Mouse (Mus musculus) gastrocnemius, adult 18-20 months (tissue): ENCODE results near the gene Cdpf1. TPM values are rescaled to one million over a fixed set of nuclear protein-coding genes. Genes with fewer than 3 reads are reported as not detected.
A peak's percentile ranks its signal among the peaks of the same experiment; 100 is the strongest.
"Not testable (repeated sequence)": the region's sequence is repeated elsewhere in the genome, so short reads cannot be mapped to it uniquely, and the experiment has no call there.

Experiments used
- DNase-seq: peaks from one replicate; pipeline ENCODE4 v3.0.0; 2021; ENCODE audit warnings: low spot score
- total RNA-seq, 2 experiments: library from RNA; stranded (reverse); gene quantifications; 2 replicates each; pipeline ENCODE4 v1.2.3; 2021

The Cdpf1 gene
- total RNA-seq, 2 experiments from 2014 or later = 51.8 to 60.2 TPM

- no peak for DNase-seq
These were observed 2.4 kb downstream of the Cdpf1 start for GRCm38 (mm10) chr15:85809091-85809490.

GRCm38 (mm10) chr15:85808434-85808833 is 3.1 kb downstream of the Cdpf1 start:
- DNase-seq = no peak

GRCm38 (mm10) chr15:85808031-85808430 is 3.5 kb downstream of the Cdpf1 start:
- no peak for DNase-seq

- no peak for DNase-seq
These were observed 4.1 kb downstream of the Cdpf1 start for GRCm38 (mm10) chr15:85807404-85807803.

- no peak for DNase-seq
These were observed 4.6 kb downstream of the Cdpf1 start for GRCm38 (mm10) chr15:85806886-85807285.

GRCm38 (mm10) chr15:85802931-85803330 is 8.6 kb downstream of the Cdpf1 start:
- no peak for DNase-seq

GRCm38 (mm10) chr15:85798676-85799075 is 12.8 kb downstream of the Cdpf1 start:
- DNase-seq = peak; percentile 45

GRCm38 (mm10) chr15:85795516-85795915 is 16.0 kb downstream of the Cdpf1 start:
- DNase-seq = no peak

- DNase-seq = no peak
These were observed 18.7 kb downstream of the Cdpf1 start for GRCm38 (mm10) chr15:85792819-85793218.

GRCm38 (mm10) chr15:85791449-85791848 is 20.0 kb downstream of the Cdpf1 start:
- DNase-seq = no peak

- no peak for DNase-seq
These were observed 22.9 kb downstream of the Cdpf1 start for GRCm38 (mm10) chr15:85788633-85789032.

- DNase-seq = no peak
These were observed 23.4 kb downstream of the Cdpf1 start for GRCm38 (mm10) chr15:85788051-85788450.

GRCm38 (mm10) chr15:85787482-85787881 is 24.0 kb downstream of the Cdpf1 start:
- DNase-seq = no peak

GRCm38 (mm10) chr15:85786711-85787110 is 24.8 kb downstream of the Cdpf1 start:
- DNase-seq = no peak

- no peak for DNase-seq
These were observed 27.2 kb downstream of the Cdpf1 start for GRCm38 (mm10) chr15:85784341-85784740.

GRCm38 (mm10) chr15:85783146-85783545 is 28.4 kb downstream of the Cdpf1 start:
- DNase-seq = no peak

GRCm38 (mm10) chr15:85778891-85779290 is 32.6 kb downstream of the Cdpf1 start:
- not testable (repeated sequence) for DNase-seq

- DNase-seq = peak; percentile 31
These were observed 34.7 kb downstream of the Cdpf1 start for GRCm38 (mm10) chr15:85776771-85777170.

GRCm38 (mm10) chr15:85776241-85776640 is 35.3 kb downstream of the Cdpf1 start:
- no peak for DNase-seq

GRCm38 (mm10) chr15:85775001-85775400 is 36.5 kb downstream of the Cdpf1 start:
- DNase-seq = no peak

GRCm38 (mm10) chr15:85774419-85774818 is 37.1 kb downstream of the Cdpf1 start:
- DNase-seq = no peak

GRCm38 (mm10) chr15:85772146-85772740 is 39.3 kb downstream of the Cdpf1 start:
- DNase-seq = no peak

- DNase-seq = no peak
These were observed 40.0 kb downstream of the Cdpf1 start for GRCm38 (mm10) chr15:85771306-85772121.
